Mouse (Mus musculus) yolk sac, embryonic 10.5 days (tissue): Measurements from ENCODE around the gene Vasp.

Source experiments
- DNase-seq: peaks from one replicate; pipeline ENCODE4 v3.0.0-alpha.2; 2017; ENCODE audit warnings: low spot score

Vasp gene

GRCm38 (mm10) chr7:19270509-19271237 is 944 bp downstream of the Vasp start:
- DNase-seq = peak; percentile 72

- DNase-seq = peak; percentile 90
These were observed 1.7 kb downstream of the Vasp start for GRCm38 (mm10) chr7:19269721-19270441.

GRCm38 (mm10) chr7:19268993-19269681 is 2.5 kb downstream of the Vasp start:
- peak; percentile 78 for DNase-seq

- no peak for DNase-seq
These were observed 4.6 kb downstream of the Vasp start for GRCm38 (mm10) chr7:19267051-19267450.

- DNase-seq = no peak
These were observed 5.4 kb downstream of the Vasp start for GRCm38 (mm10) chr7:19265928-19266822.

- no peak for DNase-seq
These were observed 6.5 kb downstream of the Vasp start for GRCm38 (mm10) chr7:19265147-19265546.

- DNase-seq = no peak
These were observed 13.3 kb downstream of the Vasp start for GRCm38 (mm10) chr7:19258336-19258735.

- DNase-seq = peak; percentile 75
These were observed 14.1 kb downstream of the Vasp start for GRCm38 (mm10) chr7:19257390-19258022.

GRCm38 (mm10) chr7:19256567-19256966 is 15.1 kb downstream of the Vasp start:
- DNase-seq = no peak

- DNase-seq = no peak
These were observed 16.2 kb downstream of the Vasp start for GRCm38 (mm10) chr7:19255395-19255794.

GRCm38 (mm10) chr7:19253437-19253836 is 18.2 kb downstream of the Vasp start:
- DNase-seq = no peak

GRCm38 (mm10) chr7:19252078-19252477 is 19.5 kb downstream of the Vasp start:
- DNase-seq = no peak

- DNase-seq = no peak
These were observed 24.1 kb downstream of the Vasp start for GRCm38 (mm10) chr7:19247511-19247910.

GRCm38 (mm10) chr7:19246855-19247254 is 24.8 kb downstream of the Vasp start:
- DNase-seq = no peak

GRCm38 (mm10) chr7:19245083-19245482 is 26.5 kb downstream of the Vasp start:
- DNase-seq = no peak

- DNase-seq = no peak
These were observed 27.8 kb downstream of the Vasp start for GRCm38 (mm10) chr7:19243858-19244257.

GRCm38 (mm10) chr7:19242005-19242404 is 29.6 kb downstream of the Vasp start:
- DNase-seq = no peak

GRCm38 (mm10) chr7:19240905-19241463 is 30.6 kb downstream of the Vasp start:
- DNase-seq = no peak

- DNase-seq = no peak
These were observed 31.6 kb downstream of the Vasp start for GRCm38 (mm10) chr7:19239986-19240385.

GRCm38 (mm10) chr7:19239423-19239822 is 32.2 kb downstream of the Vasp start:
- peak; percentile 78 for DNase-seq

GRCm38 (mm10) chr7:19238344-19238743 is 33.3 kb downstream of the Vasp start:
- no peak for DNase-seq
